Mouse (Mus musculus): ENCODE results near the gene Gfy. TPM values are rescaled to one million over a fixed set of nuclear protein-coding genes. Genes with fewer than 3 reads are reported as not detected.

The Gfy gene
- total and polyA plus RNA-seq, 2 experiments from 2014 or later, result not detected

DNA sequence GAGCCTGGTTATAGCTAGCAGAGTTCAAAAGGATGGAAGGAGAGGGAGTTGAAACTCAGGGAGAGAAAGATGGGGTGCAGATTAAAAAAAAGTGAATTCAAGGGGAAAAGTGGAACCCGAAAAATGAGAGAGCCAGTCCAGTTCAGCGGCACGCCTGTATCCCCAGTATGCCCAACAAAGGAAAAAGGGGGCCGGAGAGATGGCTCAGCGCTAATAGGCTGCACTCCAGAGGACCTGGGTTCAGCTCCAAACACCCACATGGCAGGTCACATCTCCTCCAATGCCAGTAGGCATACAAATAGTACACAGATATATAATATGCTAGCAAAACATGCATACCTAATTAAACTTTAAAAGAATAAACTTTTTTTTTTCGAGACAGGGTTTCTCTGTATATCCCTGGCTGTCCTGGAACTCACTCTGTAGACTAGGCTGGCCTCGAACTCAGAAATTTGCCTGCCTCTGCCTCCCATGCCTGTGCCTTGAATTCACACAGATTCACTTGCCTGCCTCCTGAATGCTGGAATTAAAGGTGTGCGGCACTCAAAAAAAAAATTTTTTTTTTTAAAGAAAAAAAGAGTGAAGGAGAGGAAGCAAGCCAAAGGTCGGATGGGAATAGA, 16.3 kb downstream of the Gfy start:
- ATAC-seq (ENCODE audit: insufficient read depth, low read depth), result no peak
- Histone ChIP-seq H3K27me3 (ENCODE audit: control insufficient read depth, insufficient read depth, low read length) (peaks cover 56% of the 10 kb centered on the region), H3K4me1 (ENCODE audit: control insufficient read depth, insufficient read depth) (0 out of 2 replicates have a peak, but pooled peaks cover 6% of the 10 kb centered on the region), H3K4me3 (ENCODE audit: low read depth, low read length) (no peak overlapping the region; the same call in 1 of the 2 replicates), H3K9me3 (replicated peaks; ENCODE audit: control insufficient read depth, low read length) (no peaks in the 10 kb centered on the region), H3K27ac (ENCODE audit: low read depth) (no peak overlapping the region), H3K36me3 (replicated peaks; ENCODE audit: control insufficient read depth, insufficient read depth, low read length) (peaks cover 7% of the 10 kb centered on the region; the same call in 1 of the 2 replicates), H3K4me2 (ENCODE audit: low read depth, low read length) (no peak overlapping the region), H3K9ac (replicated peaks; ENCODE audit: low read depth, low read length) (no peak overlapping the region)
- 73% methylated on average over 9 of the region's 9 CpGs for WGBS
- TF ChIP-seq CTCF (IDR thresholded peaks at IDR 0.05; ENCODE audit: low read depth) (no peak), EP300 (IDR thresholded peaks at IDR 0.05; ENCODE audit: low read depth) (no peak)
- DNase-seq (ENCODE audit: low spot score), result no peak

GRCm38 (mm10) chr7:45162551-45162950, 16.8 kb downstream of the Gfy start:
- TF ChIP-seq CTCF (IDR thresholded peaks at IDR 0.05; ENCODE audit: low read depth), result no peak
- no peak for TF ChIP-seq EP300 (IDR thresholded peaks at IDR 0.05; ENCODE audit: low read depth)
- Histone ChIP-seq H3K36me3 (replicated peaks; ENCODE audit: control insufficient read depth, insufficient read depth, low read length) (peaks cover 10% of the 10 kb centered on the region; the same call in 1 of the 2 replicates), H3K4me2 (ENCODE audit: low read depth, low read length) (peak overlapping the region; percentile 67), H3K4me3 (ENCODE audit: low read depth, low read length) (peak overlapping the region; percentile 41), H3K4me1 (ENCODE audit: control insufficient read depth, insufficient read depth) (0 out of 2 replicates have a peak, but pooled peaks cover 6% of the 10 kb centered on the region), H3K27me3 (ENCODE audit: control insufficient read depth, insufficient read depth, low read length) (peaks cover 50% of the 10 kb centered on the region), H3K27ac (ENCODE audit: low read depth) (no peak overlapping the region), H3K9ac (replicated peaks; ENCODE audit: low read depth, low read length) (no peak overlapping the region), H3K9me3 (replicated peaks; ENCODE audit: control insufficient read depth, low read length) (no peaks in the 10 kb centered on the region)
- DNase-seq (ENCODE audit: low spot score), result no peak
- WGBS, result 23% methylated on average over 6 of the region's 6 CpGs
- no peak for ATAC-seq (ENCODE audit: insufficient read depth, low read depth)

DNA sequence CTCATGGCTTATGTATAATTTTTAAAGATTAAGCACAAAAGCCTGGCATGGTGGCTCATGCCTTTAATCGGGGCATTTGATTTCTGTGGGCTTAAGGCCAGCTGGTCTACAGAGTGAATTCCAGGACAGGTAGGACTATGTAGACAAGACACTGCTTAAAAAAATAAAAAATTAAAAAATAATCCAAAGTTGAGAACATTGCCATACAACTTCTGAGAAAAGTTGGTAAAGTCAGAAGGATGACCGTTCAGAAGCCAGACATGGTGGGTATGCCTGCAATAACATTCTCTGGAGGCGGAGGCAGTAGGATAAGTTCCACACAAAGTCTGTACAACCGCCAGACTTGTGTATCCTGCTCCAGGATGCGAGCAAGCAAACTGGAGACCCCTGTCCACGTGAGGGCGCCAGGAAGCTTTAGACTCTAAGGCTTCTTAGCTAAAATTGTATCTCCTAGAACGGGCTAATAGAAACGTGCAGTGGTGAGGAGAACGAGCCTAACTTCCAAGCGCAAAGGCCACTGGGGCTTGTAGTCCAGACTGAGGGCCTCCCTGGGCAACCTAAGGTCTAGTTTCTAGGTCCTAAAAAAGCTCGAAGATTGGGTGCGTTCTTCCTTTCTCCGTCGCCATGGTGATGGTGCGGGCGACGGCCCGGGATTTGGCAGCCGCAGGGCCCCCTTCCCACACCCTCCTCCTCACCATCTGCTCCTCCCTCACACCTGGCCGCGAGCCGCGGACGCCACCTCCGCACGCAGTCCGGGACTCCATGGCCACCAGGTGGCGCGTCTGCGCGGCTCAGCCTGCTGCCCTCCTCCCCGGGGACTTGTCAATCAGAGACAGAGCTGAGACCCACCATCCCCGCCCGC, 17.5 kb downstream of the Gfy start:
- WGBS, result 4% methylated on average over 33 of the region's 35 CpGs
- H3K9ac ChIP-seq (replicated peaks; ENCODE audit: low read depth, low read length), result no peak overlapping the region

DNA sequence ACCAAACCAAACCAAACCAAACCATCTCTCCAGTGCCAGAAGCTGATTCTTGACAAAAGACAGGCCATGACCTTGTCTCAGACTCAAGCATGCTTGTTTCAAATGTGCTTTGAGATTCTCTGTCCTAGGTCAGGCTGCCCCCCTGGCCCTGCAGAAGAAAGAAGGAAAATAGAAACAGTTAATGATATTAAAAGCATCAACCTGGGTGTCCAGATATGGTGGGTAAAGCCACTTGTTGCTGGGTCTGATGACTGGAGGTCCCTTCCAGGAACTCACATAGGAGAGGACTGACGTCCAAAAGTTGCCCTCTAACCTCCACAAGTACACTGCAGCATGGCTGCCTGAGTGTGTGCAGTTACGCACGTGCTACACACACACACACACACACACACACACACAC, 18.5 kb downstream of the Gfy start:
- Histone ChIP-seq H3K27me3 (ENCODE audit: control insufficient read depth, insufficient read depth, low read length) (peaks cover 35% of the 10 kb centered on the region), H3K9me3 (replicated peaks; ENCODE audit: control insufficient read depth, low read length) (no peaks in the 10 kb centered on the region), H3K36me3 (replicated peaks; ENCODE audit: control insufficient read depth, insufficient read depth, low read length) (peaks cover 11% of the 10 kb centered on the region; the same call in 1 of the 2 replicates), H3K4me3 (ENCODE audit: low read depth, low read length) (no peak overlapping the region), H3K27ac (ENCODE audit: low read depth) (no peak overlapping the region), H3K9ac (replicated peaks; ENCODE audit: low read depth, low read length) (no peak overlapping the region), H3K4me2 (ENCODE audit: low read depth, low read length) (no peak overlapping the region), H3K4me1 (ENCODE audit: control insufficient read depth, insufficient read depth) (0 out of 2 replicates have a peak, but pooled peaks cover 6% of the 10 kb centered on the region)
- ATAC-seq (ENCODE audit: insufficient read depth, low read depth), result no peak
- 78% methylated on average over 3 of the region's 3 CpGs for WGBS
- no peak for TF ChIP-seq EP300 (IDR thresholded peaks at IDR 0.05; ENCODE audit: low read depth)
- TF ChIP-seq CTCF (IDR thresholded peaks at IDR 0.05; ENCODE audit: low read depth), result no peak
- DNase-seq (ENCODE audit: low spot score), result no peak

More for the DNA sequence above, 17.5 kb downstream of the Gfy start:
- ATAC-seq (ENCODE audit: insufficient read depth, low read depth) (peak; percentile 83), DNase-seq (ENCODE audit: low spot score) (peak; percentile 83)
- Histone ChIP-seq H3K36me3 (replicated peaks; ENCODE audit: control insufficient read depth, insufficient read depth, low read length) (peaks cover 11% of the 10 kb centered on the region; the same call in 1 of the 2 replicates), H3K4me1 (ENCODE audit: control insufficient read depth, insufficient read depth) (0 out of 2 replicates have a peak, but pooled peaks cover 6% of the 10 kb centered on the region), H3K4me3 (ENCODE audit: low read depth, low read length) (peak overlapping the region; percentile 41), H3K27me3 (ENCODE audit: control insufficient read depth, insufficient read depth, low read length) (peaks cover 43% of the 10 kb centered on the region), H3K27ac (ENCODE audit: low read depth) (no peak overlapping the region), H3K4me2 (ENCODE audit: low read depth, low read length) (peak overlapping the region; percentile 67), H3K9me3 (replicated peaks; ENCODE audit: control insufficient read depth, low read length) (no peaks in the 10 kb centered on the region)
- no peak for TF ChIP-seq EP300 (IDR thresholded peaks at IDR 0.05; ENCODE audit: low read depth)
- TF ChIP-seq CTCF (IDR thresholded peaks at IDR 0.05; ENCODE audit: low read depth), result peak; percentile 75

DNA sequence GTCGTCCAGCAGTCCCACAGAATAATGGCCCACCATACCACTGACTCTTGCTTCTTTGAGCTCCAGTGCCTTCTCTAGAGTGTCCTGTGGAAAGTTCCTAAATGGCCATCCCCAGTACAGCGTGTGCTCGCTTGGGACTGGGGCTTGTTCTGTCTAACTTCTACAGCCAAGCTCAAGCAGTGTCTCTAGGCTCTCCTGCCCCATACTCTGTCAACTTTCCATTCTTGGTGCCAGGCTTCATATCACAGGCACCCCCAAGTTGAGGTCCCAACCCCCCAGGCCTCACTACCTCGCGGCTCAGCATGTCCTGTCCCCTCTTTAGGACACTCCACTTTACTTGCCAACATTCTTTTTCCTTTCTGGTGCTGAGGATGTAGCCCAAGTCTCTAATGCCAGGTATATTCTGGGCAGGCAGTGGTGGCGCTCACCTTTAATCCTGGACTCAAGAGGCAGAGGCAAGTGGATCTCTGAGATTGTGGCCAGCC, 19.0 kb downstream of the Gfy start:
- DNase-seq (ENCODE audit: low spot score), result no peak
- Histone ChIP-seq H3K9ac (replicated peaks; ENCODE audit: low read depth, low read length) (no peak overlapping the region), H3K4me3 (ENCODE audit: low read depth, low read length) (no peak overlapping the region), H3K27ac (ENCODE audit: low read depth) (no peak overlapping the region), H3K4me1 (ENCODE audit: control insufficient read depth, insufficient read depth) (0 out of 2 replicates have a peak, but pooled peaks cover 6% of the 10 kb centered on the region), H3K9me3 (replicated peaks; ENCODE audit: control insufficient read depth, low read length) (no peaks in the 10 kb centered on the region), H3K4me2 (ENCODE audit: low read depth, low read length) (no peak overlapping the region), H3K27me3 (ENCODE audit: control insufficient read depth, insufficient read depth, low read length) (peaks cover 30% of the 10 kb centered on the region), H3K36me3 (replicated peaks; ENCODE audit: control insufficient read depth, insufficient read depth, low read length) (peaks cover 11% of the 10 kb centered on the region; the same call in 1 of the 2 replicates)
- no peak for ATAC-seq (ENCODE audit: insufficient read depth, low read depth)
- 93% methylated on average over 6 of the region's 6 CpGs for WGBS
- no peak for TF ChIP-seq CTCF (IDR thresholded peaks at IDR 0.05; ENCODE audit: low read depth)
- no peak for TF ChIP-seq EP300 (IDR thresholded peaks at IDR 0.05; ENCODE audit: low read depth)

Measured in heart, postnatal 0 days (tissue).